Mouse (Mus musculus): Measurements from ENCODE around the gene Hhip. TPM values are rescaled to one million over a fixed set of nuclear protein-coding genes. Genes with fewer than 3 reads are reported as not detected.

The Hhip gene
- polyA plus RNA-seq, 2 experiments: 0.66 to 1.1 TPM

DNA sequence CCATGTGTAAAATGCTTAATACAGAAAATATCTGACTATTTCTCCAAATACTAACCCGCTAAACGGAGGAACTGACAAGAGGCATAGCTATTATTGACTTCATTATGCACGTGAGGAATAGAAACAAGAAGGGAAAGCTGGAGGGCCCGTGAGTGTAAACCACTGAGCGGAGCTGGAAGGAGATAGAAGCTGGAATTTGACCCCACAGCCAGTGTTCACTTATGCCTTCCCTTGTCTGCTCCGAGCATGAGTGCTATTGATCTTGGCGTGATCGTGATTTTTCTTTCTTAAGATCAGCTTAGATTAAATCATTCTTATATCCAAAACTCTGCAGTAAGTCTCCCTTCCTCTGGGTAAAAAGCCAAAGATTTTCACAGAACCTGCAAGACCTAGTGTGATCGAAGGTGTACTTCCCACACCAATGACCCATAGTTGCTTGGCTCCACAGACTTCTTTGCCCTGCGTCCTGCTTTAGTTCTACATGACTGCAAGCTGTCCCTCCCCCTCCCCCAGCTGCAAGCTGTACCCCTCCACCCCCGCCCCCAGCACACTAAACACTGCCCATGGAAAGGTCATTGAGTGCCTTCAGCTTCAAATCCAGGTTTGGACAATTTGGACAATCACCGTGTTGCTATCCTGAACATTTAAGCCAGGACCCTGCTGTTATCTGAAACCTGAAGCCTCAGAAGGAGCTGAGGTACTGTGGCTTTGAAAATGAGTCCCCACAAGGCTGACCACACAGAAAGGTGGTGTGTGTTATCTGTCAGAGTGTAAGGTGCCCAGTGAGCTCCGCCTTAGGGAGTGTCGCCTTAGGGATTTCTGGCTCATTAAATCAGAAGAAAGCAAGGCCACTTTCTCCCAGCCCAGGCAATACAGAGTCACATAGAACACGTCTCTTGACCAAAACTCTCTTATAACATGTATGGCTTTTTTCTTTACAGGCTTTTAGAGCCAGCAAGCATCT is 26.2 kb downstream of the Hhip start:
- Histone ChIP-seq H3K4me3 (ENCODE audit: insufficient read depth in 1 of 2, low read depth in 2 of 2, low read length in 2 of 2) (no peak overlapping the region), H3K36me3 (replicated peaks; ENCODE audit: control insufficient read depth, insufficient read depth, low read depth) (no peaks in the 10 kb centered on the region), H3K9me3 (ENCODE audit: control insufficient read depth, low read length) (no peaks in the 10 kb centered on the region), H3K4me2 (ENCODE audit: low read depth) (no peak overlapping the region), H3K4me1 (replicated peaks; ENCODE audit: control insufficient read depth in 2 of 2, insufficient read depth in 2 of 2, low read length in 1 of 2) (no peaks in the 10 kb centered on the region), H3K9ac (replicated peaks) (no peak overlapping the region), H3K27ac (no peak overlapping the region), H3K27me3 (ENCODE audit: control insufficient read depth, insufficient read depth, low read length) (no peaks in the 10 kb centered on the region)
- DNase-seq (ENCODE audit: low read depth in 3 of 3, low spot score in 3 of 3): no peak
- WGBS (ENCODE audit: insufficient replicate concordance): 51% methylated on average over 15 of the region's 15 CpGs
- no peak for ATAC-seq (ENCODE audit: insufficient read depth)
- no peak for TF ChIP-seq EP300 (IDR thresholded peaks at IDR 0.05; ENCODE audit: low read depth)
- TF ChIP-seq CTCF (IDR thresholded peaks at IDR 0.05; ENCODE audit: low read depth): no peak

- DNase-seq (ENCODE audit: low read depth in 3 of 3, low spot score in 3 of 3): no peak
- 55% methylated on average over 6 of the region's 6 CpGs for WGBS (ENCODE audit: insufficient replicate concordance)
- Histone ChIP-seq H3K9ac (replicated peaks) (no peak overlapping the region), H3K4me3 (ENCODE audit: insufficient read depth in 1 of 2, low read depth in 2 of 2, low read length in 2 of 2) (no peak overlapping the region), H3K4me1 (replicated peaks; ENCODE audit: control insufficient read depth in 2 of 2, insufficient read depth in 2 of 2, low read length in 1 of 2) (no peaks in the 10 kb centered on the region), H3K9me3 (ENCODE audit: control insufficient read depth, low read length) (no peaks in the 10 kb centered on the region), H3K27me3 (ENCODE audit: control insufficient read depth, insufficient read depth, low read length) (no peaks in the 10 kb centered on the region), H3K4me2 (ENCODE audit: low read depth) (no peak overlapping the region), H3K36me3 (replicated peaks; ENCODE audit: control insufficient read depth, insufficient read depth, low read depth) (no peaks in the 10 kb centered on the region), H3K27ac (no peak overlapping the region)
- TF ChIP-seq CTCF (IDR thresholded peaks at IDR 0.05; ENCODE audit: low read depth) (no peak), EP300 (IDR thresholded peaks at IDR 0.05; ENCODE audit: low read depth) (no peak)
- ATAC-seq (ENCODE audit: insufficient read depth): no peak
Measured at GRCm38 (mm10) chr8:80029631-80030030, 28.2 kb downstream of the Hhip start.

DNA sequence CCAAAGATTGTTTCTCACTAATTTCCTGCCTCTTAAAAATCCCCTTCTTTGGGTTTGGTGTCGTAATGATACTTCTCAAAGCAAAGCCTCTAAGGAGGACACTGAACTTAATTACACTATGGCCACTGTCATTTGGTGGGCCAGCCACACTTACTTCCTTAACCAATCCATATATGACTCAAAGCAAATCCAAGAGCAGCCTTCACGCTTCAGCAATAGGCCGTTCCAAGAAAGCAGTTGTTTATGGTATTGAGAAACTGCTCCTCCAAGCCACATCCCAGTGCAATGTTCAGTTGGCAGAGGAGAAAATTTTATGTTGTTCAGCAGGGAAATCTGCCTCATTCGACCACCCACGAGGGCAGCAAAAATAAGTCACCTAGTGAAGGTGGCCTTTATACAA is 37.3 kb downstream of the Hhip start:
- DNase-seq (ENCODE audit: low read depth in 3 of 3, low spot score in 3 of 3) (no peak), ATAC-seq (ENCODE audit: insufficient read depth) (no peak)
- H3K36me3 ChIP-seq (replicated peaks; ENCODE audit: control insufficient read depth, insufficient read depth, low read depth): no peaks in the 10 kb centered on the region
- H3K4me3 ChIP-seq (ENCODE audit: insufficient read depth in 1 of 2, low read depth in 2 of 2, low read length in 2 of 2): no peak overlapping the region
- H3K9ac ChIP-seq (replicated peaks): no peak overlapping the region
- no peaks in the 10 kb centered on the region for H3K4me1 ChIP-seq (replicated peaks; ENCODE audit: control insufficient read depth in 2 of 2, insufficient read depth in 2 of 2, low read length in 1 of 2)
- no peak overlapping the region for H3K27ac ChIP-seq
- H3K4me2 ChIP-seq (ENCODE audit: low read depth): no peak overlapping the region
- H3K9me3 ChIP-seq (ENCODE audit: control insufficient read depth, low read length): no peaks in the 10 kb centered on the region
- TF ChIP-seq EP300 (IDR thresholded peaks at IDR 0.05; ENCODE audit: low read depth) (no peak), CTCF (IDR thresholded peaks at IDR 0.05; ENCODE audit: low read depth) (no peak)
- H3K27me3 ChIP-seq (ENCODE audit: control insufficient read depth, insufficient read depth, low read length): no peaks in the 10 kb centered on the region
- WGBS (ENCODE audit: insufficient replicate concordance): 63% methylated on average over 5 of the region's 5 CpGs

GRCm38 (mm10) chr8:80015818-80016217 is 42.0 kb downstream of the Hhip start:
- H3K27me3 ChIP-seq (ENCODE audit: control insufficient read depth, insufficient read depth, low read length): no peaks in the 10 kb centered on the region
- no peaks in the 10 kb centered on the region for H3K4me1 ChIP-seq (replicated peaks; ENCODE audit: control insufficient read depth in 2 of 2, insufficient read depth in 2 of 2, low read length in 1 of 2)
- H3K4me2 ChIP-seq (ENCODE audit: low read depth): no peak overlapping the region
- ATAC-seq (ENCODE audit: insufficient read depth) (no peak), DNase-seq (ENCODE audit: low read depth in 3 of 3, low spot score in 3 of 3) (no peak)
- no peak overlapping the region for H3K4me3 ChIP-seq (ENCODE audit: insufficient read depth in 1 of 2, low read depth in 2 of 2, low read length in 2 of 2)
- WGBS (ENCODE audit: insufficient replicate concordance): 67% methylated on average over 2 of the region's 2 CpGs
- no peaks in the 10 kb centered on the region for H3K36me3 ChIP-seq (replicated peaks; ENCODE audit: control insufficient read depth, insufficient read depth, low read depth)
- H3K9me3 ChIP-seq (ENCODE audit: control insufficient read depth, low read length): no peaks in the 10 kb centered on the region
- no peak overlapping the region for H3K9ac ChIP-seq (replicated peaks)
- TF ChIP-seq CTCF (IDR thresholded peaks at IDR 0.05; ENCODE audit: low read depth) (no peak), EP300 (IDR thresholded peaks at IDR 0.05; ENCODE audit: low read depth) (no peak)
- no peak overlapping the region for H3K27ac ChIP-seq

- TF ChIP-seq EP300 (IDR thresholded peaks at IDR 0.05; ENCODE audit: low read depth) (no peak), CTCF (IDR thresholded peaks at IDR 0.05; ENCODE audit: low read depth) (no peak)
- Histone ChIP-seq H3K27me3 (ENCODE audit: control insufficient read depth, insufficient read depth, low read length) (no peaks in the 10 kb centered on the region), H3K4me3 (ENCODE audit: insufficient read depth in 1 of 2, low read depth in 2 of 2, low read length in 2 of 2) (no peak overlapping the region), H3K36me3 (replicated peaks; ENCODE audit: control insufficient read depth, insufficient read depth, low read depth) (no peaks in the 10 kb centered on the region), H3K27ac (no peak overlapping the region), H3K4me1 (replicated peaks; ENCODE audit: control insufficient read depth in 2 of 2, insufficient read depth in 2 of 2, low read length in 1 of 2) (no peaks in the 10 kb centered on the region), H3K9ac (replicated peaks) (no peak overlapping the region), H3K4me2 (ENCODE audit: low read depth) (no peak overlapping the region), H3K9me3 (ENCODE audit: control insufficient read depth, low read length) (no peaks in the 10 kb centered on the region)
- ATAC-seq (ENCODE audit: insufficient read depth) (no peak), DNase-seq (ENCODE audit: low read depth in 3 of 3, low spot score in 3 of 3) (no peak)
- whole genome bisulfite sequencing (ENCODE audit: insufficient replicate concordance): 61% methylated on average over 5 of the region's 5 CpGs
Measured at GRCm38 (mm10) chr8:80004421-80004820, 53.4 kb downstream of the Hhip start.
